Mouse (Mus musculus) lung, postnatal 0 days (tissue): ENCODE measurements around the gene Lasp1.

ENCODE experiments used
- CTCF ChIP-seq: IDR thresholded peaks from 2 replicates; pipeline ENCODE4 v1.5.1; 2016; ENCODE audit warnings: antibody characterized with exemption, mild to moderate bottlenecking
- EP300 ChIP-seq: IDR thresholded peaks from 2 replicates; pipeline ENCODE4 v1.6.1; 2016; ENCODE audit warnings: antibody characterized with exemption, mild to moderate bottlenecking, control low read depth

DNA sequence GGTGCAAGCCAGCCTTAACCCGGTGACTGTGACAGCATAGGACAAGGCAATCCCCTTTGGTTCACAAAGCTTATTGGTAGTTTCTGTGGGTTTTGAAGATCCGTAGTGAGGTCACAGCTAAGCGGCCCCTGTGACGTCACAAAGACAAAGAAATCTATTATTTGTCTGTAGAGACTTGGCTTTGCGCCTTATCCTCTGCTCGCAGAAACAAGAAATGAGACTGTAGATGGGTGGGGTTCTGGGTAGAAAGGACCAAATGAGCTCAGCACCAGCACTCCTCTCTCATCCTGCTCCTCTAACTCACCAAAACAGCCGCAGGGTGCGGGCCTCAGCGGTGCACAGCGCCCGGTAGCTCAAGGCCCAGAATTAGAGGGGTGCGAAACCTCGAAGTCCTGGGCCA, 23.6 kb upstream of the Lasp1 start:
- TF ChIP-seq EP300 (no peak), CTCF (no peak)
